Mouse (Mus musculus) hindbrain, embryonic 10.5 days (tissue): ENCODE measurements around the gene Lamb3. TPM values are rescaled to one million over a fixed set of nuclear protein-coding genes. Genes with fewer than 3 reads are reported as not detected.
A peak's percentile ranks its signal among the peaks of the same experiment; 100 is the strongest.

Experiments used
- DNase-seq: peaks from one replicate; pipeline ENCODE4 v3.0.0-alpha.2; 2017; ENCODE audit warnings: low spot score
- H3K27ac ChIP-seq: fragments of 300-500 bp; sonication (generic); 2 replicates; pipeline ENCODE4 v1.5.1; 2016; ENCODE audit warnings: mild to moderate bottlenecking, moderate library complexity
- H3K27me3 ChIP-seq: fragments of 300-500 bp; sonication (generic); 2 replicates; pipeline ENCODE4 v1.6.1; 2016; ENCODE audit warnings: mild to moderate bottlenecking; ENCODE audit not compliant: poor library complexity, insufficient read depth, severe bottlenecking
- H3K36me3 ChIP-seq: fragments of 300-500 bp; sonication (generic); 2 replicates; pipeline ENCODE4 v1.6.1; 2016; ENCODE audit warnings: mild to moderate bottlenecking, moderate library complexity
- H3K4me1 ChIP-seq: fragments of 300-500 bp; sonication (generic); replicated peaks from 2 replicates; pipeline ENCODE4 v1.6.1; 2016; ENCODE audit warnings: mild to moderate bottlenecking
- H3K4me3 ChIP-seq: fragments of 300-500 bp; sonication (generic); 2 replicates; pipeline ENCODE4 v1.5.1; 2016; ENCODE audit warnings: mild to moderate bottlenecking, moderate library complexity
- H3K9me3 ChIP-seq: fragments of 300-500 bp; sonication (generic); 2 replicates; pipeline ENCODE4 v1.6.1; 2016; ENCODE audit warnings: mild to moderate bottlenecking, moderate library complexity
- WGBS: fragments of 180-500 bp; shearing (Covaris S2); methylation state at CpG from one replicate; pipeline ENCODE4 v1.1.7; 2016; 5-methylcytosine and 5-hydroxymethylcytosine counted together
- polyA plus RNA-seq: library from polyadenylated mRNA; unstranded; fragments of >200 nt; fragmentation: Nextera tagmentation; extraction: Ambion mirVana; gene quantifications from 2 replicates; pipeline ENCODE4 v1.2.1, GENCODE M21; 2016

The Lamb3 gene
- polyA plus RNA-seq, 1 experiment from 2014 or later: 0.46 TPM

GRCm38 (mm10) chr1:193379634-193380033, 172.1 kb downstream of the Lamb3 start:
- Histone ChIP-seq H3K27ac (no peak overlapping the region), H3K27me3 (peaks cover 8% of the 10 kb centered on the region; the same call in 1 of the 2 replicates), H3K36me3 (no peaks in the 10 kb centered on the region), H3K9me3 (no peaks in the 10 kb centered on the region), H3K4me1 (peaks cover 29% of the 10 kb centered on the region), H3K4me3 (no peak overlapping the region)
- 78% methylated on average over 6 of the region's 6 CpGs for WGBS
- DNase-seq: no peak

DNA sequence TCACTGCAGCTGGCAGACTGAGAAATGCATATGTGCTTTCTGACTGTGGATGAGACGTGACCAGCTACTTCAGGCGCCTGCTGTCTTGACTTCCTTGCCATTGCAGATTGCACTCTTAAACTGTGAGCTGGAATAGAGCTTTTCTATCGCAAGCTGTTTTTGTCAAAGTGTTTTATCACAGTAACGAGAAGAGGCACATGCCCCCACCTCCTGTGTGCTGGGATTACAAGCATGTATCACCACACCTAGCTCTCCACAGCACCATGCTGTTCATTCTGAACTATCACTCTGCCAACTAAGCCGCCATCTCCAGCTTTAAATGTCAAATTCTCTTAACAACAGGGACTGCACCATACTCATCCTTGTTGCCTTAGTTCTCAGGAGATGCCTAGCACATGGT, 173.4 kb downstream of the Lamb3 start:
- 84% methylated on average over 5 of the region's 5 CpGs for WGBS
- H3K27me3 ChIP-seq: peaks cover 8% of the 10 kb centered on the region; the same call in 1 of the 2 replicates

GRCm38 (mm10) chr1:193381597-193382404, 174.3 kb downstream of the Lamb3 start:
- peak; percentile 25 for DNase-seq

More for the DNA sequence above, 173.4 kb downstream of the Lamb3 start:
- Histone ChIP-seq H3K9me3 (no peaks in the 10 kb centered on the region), H3K4me3 (no peak overlapping the region), H3K36me3 (no peaks in the 10 kb centered on the region), H3K4me1 (peaks cover 30% of the 10 kb centered on the region), H3K27ac (no peak overlapping the region)
- no peak for DNase-seq

GRCm38 (mm10) chr1:193382435-193382834, 174.9 kb downstream of the Lamb3 start:
- Histone ChIP-seq H3K9me3 (no peaks in the 10 kb centered on the region), H3K4me1 (peaks cover 35% of the 10 kb centered on the region), H3K4me3 (peak overlapping the region; percentile 51), H3K27ac (peak overlapping the region; percentile 86), H3K27me3 (peaks cover 8% of the 10 kb centered on the region; the same call in 1 of the 2 replicates), H3K36me3 (no peaks in the 10 kb centered on the region)
- under 1% methylated on average over 8 of the region's 8 CpGs for WGBS
- DNase-seq: peak; percentile 79

More at GRCm38 (mm10) chr1:193381597-193382404, 174.3 kb downstream of the Lamb3 start:
- peak overlapping the region; percentile 51 for H3K4me3 ChIP-seq
- H3K4me1 ChIP-seq: peaks cover 35% of the 10 kb centered on the region
- H3K36me3 ChIP-seq: no peaks in the 10 kb centered on the region
- WGBS: 35% methylated on average over 11 of the region's 11 CpGs
- peaks cover 8% of the 10 kb centered on the region; the same call in 1 of the 2 replicates for H3K27me3 ChIP-seq
- peak overlapping the region; percentile 86 for H3K27ac ChIP-seq
- no peaks in the 10 kb centered on the region for H3K9me3 ChIP-seq

DNA sequence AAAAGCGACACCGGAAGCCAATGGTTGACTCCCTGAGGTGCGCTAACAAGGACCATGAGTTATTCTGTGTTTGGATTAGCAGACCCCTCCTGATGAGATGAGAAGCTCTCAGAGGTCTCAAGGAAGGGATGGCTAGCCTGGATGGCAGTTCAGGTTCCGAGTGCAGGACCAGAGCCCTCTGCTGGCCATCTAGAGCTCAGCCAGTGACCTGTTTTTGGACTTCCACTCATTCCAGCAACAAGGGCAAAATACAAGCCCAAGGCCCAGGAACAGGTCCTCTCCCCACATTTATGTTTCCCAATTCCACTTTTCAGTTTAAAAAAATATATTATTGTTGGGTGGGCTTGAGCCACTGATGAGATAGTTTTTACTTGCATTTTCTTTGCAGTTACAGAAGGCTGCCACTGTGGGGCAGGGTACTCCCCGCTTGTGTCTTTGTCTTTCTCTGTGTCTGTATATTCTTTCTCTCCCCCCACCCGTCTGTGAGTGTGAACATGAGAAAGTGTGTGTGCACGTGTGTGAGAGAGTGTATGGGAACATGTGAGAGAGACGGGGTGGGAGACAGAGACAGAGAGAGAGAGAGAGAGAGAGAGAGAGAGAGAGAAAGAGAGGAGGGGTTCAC, 175.5 kb downstream of the Lamb3 start:
- H3K4me3 ChIP-seq: peak overlapping the region; percentile 51
- peak; percentile 80 for DNase-seq
- peaks cover 35% of the 10 kb centered on the region for H3K4me1 ChIP-seq
- H3K36me3 ChIP-seq: no peaks in the 10 kb centered on the region
- peaks cover 8% of the 10 kb centered on the region; the same call in 1 of the 2 replicates for H3K27me3 ChIP-seq
- peak overlapping the region; percentile 86 for H3K27ac ChIP-seq
- 5% methylated on average over 8 of the region's 8 CpGs for whole genome bisulfite sequencing
- no peaks in the 10 kb centered on the region for H3K9me3 ChIP-seq

DNA sequence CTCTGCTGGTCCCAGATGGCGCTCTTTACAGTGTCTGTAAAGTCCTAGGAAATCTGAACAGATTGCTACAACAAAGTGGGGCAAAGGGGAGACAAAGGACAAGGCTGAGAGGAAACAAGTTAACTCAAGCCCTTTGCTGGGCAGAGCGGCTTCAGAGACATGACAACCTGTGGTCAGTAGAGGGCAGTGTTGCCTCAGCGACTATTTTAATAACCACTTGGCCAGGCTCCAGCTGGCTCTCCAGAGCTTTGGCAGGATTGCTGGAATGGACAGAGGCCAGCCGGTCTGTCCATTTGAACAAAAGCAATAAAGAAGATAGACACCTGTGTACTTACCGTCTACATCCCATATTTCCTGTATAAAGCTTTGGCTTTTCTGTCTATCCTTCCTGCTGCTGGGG, 178.6 kb downstream of the Lamb3 start:
- Histone ChIP-seq H3K9me3 (no peaks in the 10 kb centered on the region), H3K4me3 (no peak overlapping the region), H3K4me1 (peaks cover 61% of the 10 kb centered on the region), H3K27me3 (peaks cover 2% of the 10 kb centered on the region; the same call in 1 of the 2 replicates), H3K27ac (peak overlapping the region; percentile 54; the same call in 1 of the 2 replicates), H3K36me3 (no peaks in the 10 kb centered on the region)
- WGBS: 3% methylated on average over 5 of the region's 5 CpGs
- DNase-seq: peak; percentile 79

DNA sequence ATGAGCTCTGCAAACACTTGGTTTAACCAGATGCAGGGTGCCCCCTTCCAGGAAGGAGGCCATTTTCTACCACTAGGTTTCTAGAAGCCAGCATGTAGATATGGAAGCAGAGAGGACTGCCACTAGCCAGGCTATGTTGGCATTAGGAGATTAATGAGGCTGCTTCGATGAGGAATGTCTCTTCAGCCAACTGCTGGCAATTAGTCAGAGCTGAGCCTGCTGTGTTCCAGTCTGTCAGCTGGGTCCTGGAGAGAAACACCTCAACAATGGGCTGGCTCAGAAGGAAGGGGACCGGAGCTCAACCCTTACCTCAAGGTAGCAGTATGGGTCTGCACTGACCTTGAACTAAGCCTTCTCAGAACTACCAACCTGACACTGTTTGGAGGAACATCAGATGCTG, 179.7 kb downstream of the Lamb3 start:
- peaks cover 51% of the 10 kb centered on the region for H3K4me1 ChIP-seq
- no peaks in the 10 kb centered on the region for H3K36me3 ChIP-seq
- WGBS: 58% methylated on average over 2 of the region's 2 CpGs
- H3K27me3 ChIP-seq: no peaks in the 10 kb centered on the region
- H3K9me3 ChIP-seq: no peaks in the 10 kb centered on the region
- no peak for DNase-seq
- no peak overlapping the region for H3K4me3 ChIP-seq
- 0 out of 2 replicates have a peak overlapping the region, but pooled peaks have one; percentile 54 for H3K27ac ChIP-seq

- WGBS: 14% methylated on average over 3 of the region's 3 CpGs
- no peak for DNase-seq
- Histone ChIP-seq H3K4me3 (no peak overlapping the region), H3K27me3 (no peaks in the 10 kb centered on the region), H3K36me3 (no peaks in the 10 kb centered on the region), H3K9me3 (no peaks in the 10 kb centered on the region), H3K4me1 (peaks cover 34% of the 10 kb centered on the region), H3K27ac (peak overlapping the region; percentile 60)
These were observed 182.0 kb downstream of the Lamb3 start for GRCm38 (mm10) chr1:193389505-193389904.

- Histone ChIP-seq H3K9me3 (no peaks in the 10 kb centered on the region), H3K27me3 (no peaks in the 10 kb centered on the region), H3K27ac (peak overlapping the region; percentile 60), H3K4me1 (peaks cover 34% of the 10 kb centered on the region), H3K4me3 (no peak overlapping the region), H3K36me3 (no peaks in the 10 kb centered on the region)
- 31% methylated on average over 12 of the region's 12 CpGs for WGBS
- DNase-seq: no peak
These were observed 182.5 kb downstream of the Lamb3 start for GRCm38 (mm10) chr1:193390004-193390403.

- no peaks in the 10 kb centered on the region for H3K36me3 ChIP-seq
- peaks cover 30% of the 10 kb centered on the region for H3K4me1 ChIP-seq
- no peak for DNase-seq
- H3K4me3 ChIP-seq: no peak overlapping the region
- WGBS: 87% methylated on average over 3 of the region's 3 CpGs
- no peaks in the 10 kb centered on the region for H3K9me3 ChIP-seq
- no peak overlapping the region for H3K27ac ChIP-seq
- H3K27me3 ChIP-seq: no peaks in the 10 kb centered on the region; the same call in 1 of the 2 replicates
These were observed 184.8 kb downstream of the Lamb3 start for GRCm38 (mm10) chr1:193392266-193392665.
